Mouse (Mus musculus): Measurements from ENCODE around the gene Olfr980. TPM values are rescaled to one million over a fixed set of nuclear protein-coding genes. Genes with fewer than 3 reads are reported as not detected.
"Not testable (repeated sequence)": the region's sequence is repeated elsewhere in the genome, so short reads cannot be mapped to it uniquely, and the experiment has no call there.

Gene Olfr980
- not detected in 2 replicates for polyA plus RNA-seq (2016; fragmentation: Nextera tagmentation; extraction: Ambion mirVana)

- Histone ChIP-seq H3K9me3 (no peaks in the 10 kb centered on the region), H3K27me3 (no peaks in the 10 kb centered on the region), H3K4me1 (no peaks in the 10 kb centered on the region), H3K4me3 (replicated peaks) (no peak within 1 kb of the TSS), H3K9ac (no peak within 1 kb of the TSS), H3K27ac (no peak within 1 kb of the TSS), H3K4me2 (no peak within 1 kb of the TSS), H3K36me3 (replicated peaks) (no peaks in the 10 kb centered on the region)
- ATAC-seq (ENCODE audit: low FRiP score) = no peak
- WGBS = 90% methylated on average over 1 of the region's 1 CpGs
Observed at GRCm38 (mm10) chr9:40009482-40009881, at the start of gene Olfr980. TSS of gene Olfr980 (minus strand) at chr9:40009582.

GRCm38 (mm10) chr9:40050138-40050537, 40.8 kb upstream of the Olfr980 start:
- WGBS = 96% methylated on average over 19 of the region's 19 CpGs
- no peaks in the 10 kb centered on the region for H3K4me1 ChIP-seq
- no peak overlapping the region for H3K4me3 ChIP-seq (replicated peaks)
- no peak overlapping the region for H3K9ac ChIP-seq
- no peak overlapping the region for H3K4me2 ChIP-seq
- no peaks in the 10 kb centered on the region for H3K27me3 ChIP-seq
- H3K36me3 ChIP-seq (replicated peaks) = no peaks in the 10 kb centered on the region
- no peak for ATAC-seq (ENCODE audit: low FRiP score)
- no peak overlapping the region for H3K27ac ChIP-seq
- H3K9me3 ChIP-seq = no peaks in the 10 kb centered on the region

- H3K4me1 ChIP-seq = no peaks in the 10 kb centered on the region
- H3K36me3 ChIP-seq (replicated peaks) = no peaks in the 10 kb centered on the region
- no peak within 1 kb of the TSS for H3K9ac ChIP-seq
- H3K27me3 ChIP-seq = no peaks in the 10 kb centered on the region
- H3K9me3 ChIP-seq = no peaks in the 10 kb centered on the region
- H3K4me3 ChIP-seq (replicated peaks) = no peak within 1 kb of the TSS
- no peak within 1 kb of the TSS for H3K4me2 ChIP-seq
- ATAC-seq (ENCODE audit: low FRiP score) = no peak
- H3K27ac ChIP-seq = no peak within 1 kb of the TSS
- 78% methylated on average over 2 of the region's 2 CpGs for WGBS
Observed at GRCm38 (mm10) chr9:40021164-40021563, 11.8 kb upstream of the Olfr980 start, which contains the start of gene Olfr981. TSS of gene Olfr981 (plus strand) at chr9:40021464.

GRCm38 (mm10) chr9:40003365-40003764, 6.0 kb downstream of the Olfr980 start, which contains the start of gene Olfr979:
TSS of gene Olfr979 (minus strand) at chr9:40003465.
- no peaks in the 10 kb centered on the region for H3K27me3 ChIP-seq
- no peak within 1 kb of the TSS for H3K4me3 ChIP-seq (replicated peaks)
- no peak within 1 kb of the TSS for H3K27ac ChIP-seq
- WGBS = 100% methylated on average over 1 of the region's 1 CpGs
- H3K4me2 ChIP-seq = no peak within 1 kb of the TSS
- no peak for ATAC-seq (ENCODE audit: low FRiP score)
- H3K9ac ChIP-seq = no peak within 1 kb of the TSS
- H3K36me3 ChIP-seq (replicated peaks) = no peaks in the 10 kb centered on the region
- H3K4me1 ChIP-seq = no peaks in the 10 kb centered on the region
- no peaks in the 10 kb centered on the region for H3K9me3 ChIP-seq

GRCm38 (mm10) chr9:39991813-39992212, 17.6 kb downstream of the Olfr980 start, which contains the start of gene Olfr978:
TSS of gene Olfr978 (plus strand) at chr9:39992113.
- H3K9me3 ChIP-seq = no peaks in the 10 kb centered on the region
- no peak within 1 kb of the TSS for H3K4me3 ChIP-seq (replicated peaks)
- WGBS = 79% methylated on average over 2 of the region's 2 CpGs
- H3K9ac ChIP-seq = no peak within 1 kb of the TSS
- H3K27ac ChIP-seq = no peak within 1 kb of the TSS
- H3K4me1 ChIP-seq = no peaks in the 10 kb centered on the region
- ATAC-seq (ENCODE audit: low FRiP score) = no peak
- H3K27me3 ChIP-seq = no peaks in the 10 kb centered on the region
- no peak within 1 kb of the TSS for H3K4me2 ChIP-seq
- no peaks in the 10 kb centered on the region for H3K36me3 ChIP-seq (replicated peaks)

- WGBS = 86% methylated on average over 1 of the region's 1 CpGs
- H3K4me2 ChIP-seq; H3K9ac ChIP-seq; H3K4me3 ChIP-seq (replicated peaks); H3K9me3 ChIP-seq; H3K27me3 ChIP-seq; ATAC-seq (ENCODE audit: low FRiP score); H3K4me1 ChIP-seq; H3K36me3 ChIP-seq (replicated peaks); H3K27ac ChIP-seq: not testable (repeated sequence)
Observed at GRCm38 (mm10) chr9:39976581-39977145, 32.7 kb downstream of the Olfr980 start.

- ATAC-seq (ENCODE audit: low FRiP score) = not testable (repeated sequence)
- 92% methylated on average over 8 of the region's 9 CpGs for WGBS
Observed at GRCm38 (mm10) chr9:39961033-39961432, 48.3 kb downstream of the Olfr980 start, which contains the start of gene Olfr976. TSS of gene Olfr976 (minus strand) at chr9:39961133.

More at GRCm38 (mm10) chr9:39961033-39961432, 48.3 kb downstream of the Olfr980 start, which contains the start of gene Olfr976:
- not testable (repeated sequence) for H3K9me3 ChIP-seq; H3K36me3 ChIP-seq (replicated peaks); H3K4me3 ChIP-seq (replicated peaks); H3K9ac ChIP-seq; H3K27me3 ChIP-seq; H3K27ac ChIP-seq; H3K4me2 ChIP-seq; H3K4me1 ChIP-seq

Other genes starting within 250 kb of the Olfr980 start
- not detected in 2 replicates for gene Olfr968, start 226.3 kb downstream of the Olfr980 start, polyA plus RNA-seq (2016; fragmentation: Nextera tagmentation; extraction: Ambion mirVana)
- gene Olfr969, start 218.6 kb downstream of the Olfr980 start, polyA plus RNA-seq (2016; fragmentation: Nextera tagmentation; extraction: Ambion mirVana) = not detected in 2 replicates
- not detected in 2 replicates for gene Olfr970, start 200.7 kb downstream of the Olfr980 start, polyA plus RNA-seq (2016; fragmentation: Nextera tagmentation; extraction: Ambion mirVana)
- not detected in 2 replicates for gene Olfr971, start 172.7 kb downstream of the Olfr980 start, polyA plus RNA-seq (2016; fragmentation: Nextera tagmentation; extraction: Ambion mirVana)
- not detected in 2 replicates for gene Olfr972, start 143.2 kb downstream of the Olfr980 start, polyA plus RNA-seq (2016; fragmentation: Nextera tagmentation; extraction: Ambion mirVana)
- not detected in 2 replicates for gene Olfr229, start 102.2 kb downstream of the Olfr980 start, polyA plus RNA-seq (2016; fragmentation: Nextera tagmentation; extraction: Ambion mirVana)
- gene Olfr974, start 72.1 kb downstream of the Olfr980 start, polyA plus RNA-seq (2016; fragmentation: Nextera tagmentation; extraction: Ambion mirVana) = not detected in 2 replicates
- gene Olfr975, start 57.5 kb downstream of the Olfr980 start, polyA plus RNA-seq (2016; fragmentation: Nextera tagmentation; extraction: Ambion mirVana) = 0.06 TPM in 1 of 2 replicates, not detected in the other
- gene Olfr976, start 48.4 kb downstream of the Olfr980 start, polyA plus RNA-seq (2016; fragmentation: Nextera tagmentation; extraction: Ambion mirVana) = not detected in 2 replicates
- not detected in 2 replicates for gene Olfr978, start 17.5 kb downstream of the Olfr980 start, polyA plus RNA-seq (2016; fragmentation: Nextera tagmentation; extraction: Ambion mirVana)
- gene Olfr979, start 6.1 kb downstream of the Olfr980 start, polyA plus RNA-seq (2016; fragmentation: Nextera tagmentation; extraction: Ambion mirVana) = not detected in 2 replicates
- not detected in 2 replicates for gene Olfr981, start 11.9 kb upstream of the Olfr980 start, polyA plus RNA-seq (2016; fragmentation: Nextera tagmentation; extraction: Ambion mirVana)
- not detected in 2 replicates for gene Olfr982, start 64.2 kb upstream of the Olfr980 start, polyA plus RNA-seq (2016; fragmentation: Nextera tagmentation; extraction: Ambion mirVana)
- not detected in 2 replicates for gene Olfr983, start 84.0 kb upstream of the Olfr980 start, polyA plus RNA-seq (2016; fragmentation: Nextera tagmentation; extraction: Ambion mirVana)
- not detected in 2 replicates for gene Olfr984, start 104.6 kb upstream of the Olfr980 start, polyA plus RNA-seq (2016; fragmentation: Nextera tagmentation; extraction: Ambion mirVana)
- not detected in 2 replicates for gene Olfr985, start 120.6 kb upstream of the Olfr980 start, polyA plus RNA-seq (2016; fragmentation: Nextera tagmentation; extraction: Ambion mirVana)
- gene Tmem225, start 138.5 kb upstream of the Olfr980 start, polyA plus RNA-seq (2016; fragmentation: Nextera tagmentation; extraction: Ambion mirVana) = not detected in 2 replicates
- not detected in 2 replicates for gene Olfr986, start 171.3 kb upstream of the Olfr980 start, polyA plus RNA-seq (2016; fragmentation: Nextera tagmentation; extraction: Ambion mirVana)
- 8.2 and 8.4 TPM in 2 replicates for gene Zfp202, start 182.7 kb upstream of the Olfr980 start, polyA plus RNA-seq (2016; fragmentation: Nextera tagmentation; extraction: Ambion mirVana)